Mouse (Mus musculus): ENCODE results near the gene Ubxn7. TPM values are rescaled to one million over a fixed set of nuclear protein-coding genes. Genes with fewer than 3 reads are reported as not detected.

The Ubxn7 gene
- total RNA-seq, 2 experiments from 2014 or later = 51.0 to 53.3 TPM

- peak; percentile 21 to 36 for DNase-seq (ENCODE audit: extremely low spot score in 1 of 2, low spot score in 2 of 2)
- Histone ChIP-seq H3K4me3 (peak overlapping the region; percentile 97), H3K27ac (peak overlapping the region; percentile 95)
- no peak for TF ChIP-seq CTCF (IDR thresholded peaks at IDR 0.05)
- intact Hi-C loops (cut with DNase I) = loop anchor here (2.0 to 5.0 kb wide), 2 partner anchors 56 to 98 kb away; partner anchors contain the start of genes Pcyt1a and Rnf168
These were observed 777 bp downstream of the Ubxn7 start for GRCm38 (mm10) chr16:32332556-32333511.

GRCm38 (mm10) chr16:32335146-32335545 lies 3.1 kb downstream of the Ubxn7 start:
- no peak for DNase-seq (ENCODE audit: extremely low spot score in 1 of 2, low spot score in 2 of 2)
- no peak overlapping the region for H3K4me3 ChIP-seq
- intact Hi-C loops (cut with DNase I) = no loop called here
- no peak for TF ChIP-seq CTCF (IDR thresholded peaks at IDR 0.05)
- H3K27ac ChIP-seq = no peak overlapping the region

- no peak for DNase-seq (ENCODE audit: extremely low spot score in 1 of 2, low spot score in 2 of 2)
- no peak overlapping the region for H3K27ac ChIP-seq
- H3K4me3 ChIP-seq = no peak overlapping the region
- intact Hi-C loops (cut with DNase I) = no loop called here
- no peak for TF ChIP-seq CTCF (IDR thresholded peaks at IDR 0.05)
These were observed 4.1 kb downstream of the Ubxn7 start for GRCm38 (mm10) chr16:32336026-32336780.

- Histone ChIP-seq H3K27ac (no peak overlapping the region), H3K4me3 (no peak overlapping the region)
- TF ChIP-seq CTCF (IDR thresholded peaks at IDR 0.05) = no peak
- intact Hi-C loops (cut with DNase I) = no loop called here
- no peak for DNase-seq (ENCODE audit: extremely low spot score in 1 of 2, low spot score in 2 of 2)
These were observed 4.9 kb downstream of the Ubxn7 start for GRCm38 (mm10) chr16:32337001-32337400.

- DNase-seq (ENCODE audit: extremely low spot score in 1 of 2, low spot score in 2 of 2) = no peak
- no peak overlapping the region for H3K4me3 ChIP-seq
- intact Hi-C loops (cut with DNase I) = no loop called here
- no peak for TF ChIP-seq CTCF (IDR thresholded peaks at IDR 0.05)
- H3K27ac ChIP-seq = no peak overlapping the region
These were observed 8.4 kb downstream of the Ubxn7 start for GRCm38 (mm10) chr16:32340451-32340850.

GRCm38 (mm10) chr16:32345521-32345920 lies 13.5 kb downstream of the Ubxn7 start:
- TF ChIP-seq CTCF (IDR thresholded peaks at IDR 0.05) = no peak
- H3K27ac ChIP-seq = no peak overlapping the region
- intact Hi-C loops (cut with DNase I) = no loop called here
- no peak overlapping the region for H3K4me3 ChIP-seq
- DNase-seq (ENCODE audit: extremely low spot score in 1 of 2, low spot score in 2 of 2) = no peak

GRCm38 (mm10) chr16:32350776-32351175 lies 18.7 kb downstream of the Ubxn7 start:
- H3K4me3 ChIP-seq = no peak overlapping the region
- DNase-seq (ENCODE audit: extremely low spot score in 1 of 2, low spot score in 2 of 2) = no peak
- H3K27ac ChIP-seq = no peak overlapping the region
- no peak for TF ChIP-seq CTCF (IDR thresholded peaks at IDR 0.05)
- intact Hi-C loops (cut with DNase I) = no loop called here

GRCm38 (mm10) chr16:32363530-32363929 lies 31.5 kb downstream of the Ubxn7 start:
- Histone ChIP-seq H3K27ac (no peak overlapping the region), H3K4me3 (no peak overlapping the region)
- no peak; the same call in 1 of the 2 replicates for TF ChIP-seq CTCF (IDR thresholded peaks at IDR 0.05)
- no peak for DNase-seq (ENCODE audit: extremely low spot score in 1 of 2, low spot score in 2 of 2)
- intact Hi-C loops (cut with DNase I) = no loop called here

GRCm38 (mm10) chr16:32371351-32371750 lies 39.3 kb downstream of the Ubxn7 start:
- H3K4me3 ChIP-seq = no peak overlapping the region
- TF ChIP-seq CTCF (IDR thresholded peaks at IDR 0.05) = peak; percentile 58
- DNase-seq (ENCODE audit: extremely low spot score in 1 of 2, low spot score in 2 of 2) = no peak
- H3K27ac ChIP-seq = no peak overlapping the region
- intact Hi-C loops (cut with DNase I) = no loop called here

GRCm38 (mm10) chr16:32379575-32379974 lies 47.5 kb downstream of the Ubxn7 start:
- intact Hi-C loops (cut with DNase I) = no loop called here
- no peak for DNase-seq (ENCODE audit: extremely low spot score in 1 of 2, low spot score in 2 of 2)
- H3K27ac ChIP-seq = no peak overlapping the region
- H3K4me3 ChIP-seq = no peak overlapping the region
- TF ChIP-seq CTCF (IDR thresholded peaks at IDR 0.05) = no peak

GRCm38 (mm10) chr16:32382901-32383300 lies 50.8 kb downstream of the Ubxn7 start:
- no peak for DNase-seq (ENCODE audit: extremely low spot score in 1 of 2, low spot score in 2 of 2)
- intact Hi-C loops (cut with DNase I) = no loop called here
- H3K4me3 ChIP-seq = no peak overlapping the region
- no peak overlapping the region for H3K27ac ChIP-seq
- no peak for TF ChIP-seq CTCF (IDR thresholded peaks at IDR 0.05)

- H3K4me3 ChIP-seq = no peak overlapping the region
- TF ChIP-seq CTCF (IDR thresholded peaks at IDR 0.05) = no peak
- DNase-seq (ENCODE audit: extremely low spot score in 1 of 2, low spot score in 2 of 2) = no peak
- no peak overlapping the region for H3K27ac ChIP-seq
- intact Hi-C loops (cut with DNase I) = no loop called here
These were observed 52.8 kb downstream of the Ubxn7 start for GRCm38 (mm10) chr16:32384885-32385284.
